Mouse (Mus musculus) embryo, embryonic 11 days (tissue): ENCODE data around the gene Plekha7.
A peak's percentile ranks its signal among the peaks of the same experiment; 100 is the strongest.
"Not testable (repeated sequence)": the region's sequence is repeated elsewhere in the genome, so short reads cannot be mapped to it uniquely, and the experiment has no call there.

Experiments used
- DNase-seq: peaks from one replicate; pipeline ENCODE4 v3.0.0-alpha.2; 2015

The Plekha7 gene

GRCm38 (mm10) chr7:116122981-116123596 lies 185.1 kb downstream of the Plekha7 start:
- no peak for DNase-seq

- no peak for DNase-seq
Observed at GRCm38 (mm10) chr7:116121202-116121601, 187.0 kb downstream of the Plekha7 start.

- no peak for DNase-seq
Observed at GRCm38 (mm10) chr7:116120737-116121136, 187.4 kb downstream of the Plekha7 start.

GRCm38 (mm10) chr7:116119306-116119857 lies 188.8 kb downstream of the Plekha7 start:
- DNase-seq: no peak

GRCm38 (mm10) chr7:116115991-116116390 lies 192.2 kb downstream of the Plekha7 start:
- no peak for DNase-seq

- DNase-seq: no peak
Observed at GRCm38 (mm10) chr7:116115216-116115930, 192.8 kb downstream of the Plekha7 start.

- no peak for DNase-seq
Observed at GRCm38 (mm10) chr7:116111546-116111945, 196.6 kb downstream of the Plekha7 start.

- DNase-seq: no peak
Observed at GRCm38 (mm10) chr7:116110661-116111060, 197.5 kb downstream of the Plekha7 start.

GRCm38 (mm10) chr7:116103091-116103490 lies 205.1 kb downstream of the Plekha7 start:
- DNase-seq: no peak

GRCm38 (mm10) chr7:116099952-116100528 lies 208.1 kb downstream of the Plekha7 start:
- no peak for DNase-seq

- DNase-seq: no peak
Observed at GRCm38 (mm10) chr7:116093466-116093850, 214.7 kb downstream of the Plekha7 start.

- DNase-seq: peak; percentile 98
Observed at GRCm38 (mm10) chr7:116092710-116093465, 215.3 kb downstream of the Plekha7 start.

- DNase-seq: not testable (repeated sequence)
Observed at GRCm38 (mm10) chr7:116084366-116084765, 223.8 kb downstream of the Plekha7 start, which contains the start of gene Gm4353. TSS of gene Gm4353 (minus strand) at chr7:116084635.
